Mouse (Mus musculus): ENCODE data around the gene D1Ertd622e. TPM values are rescaled to one million over a fixed set of nuclear protein-coding genes. Genes with fewer than 3 reads are reported as not detected.
"Not testable (repeated sequence)": the region's sequence is repeated elsewhere in the genome, so short reads cannot be mapped to it uniquely, and the experiment has no call there.

D1Ertd622e gene
- polyA plus RNA-seq, 1 experiment from 2014 or later, result 41.2 TPM

GRCm38 (mm10) chr1:97611747-97612146 is 50.1 kb downstream of the D1Ertd622e start:
- H3K9ac ChIP-seq, result no peak overlapping the region
- H3K4me2 ChIP-seq, result no peak overlapping the region
- WGBS, result 73% methylated on average over 2 of the region's 2 CpGs
- H3K4me1 ChIP-seq (replicated peaks), result peaks cover 4% of the 10 kb centered on the region; the same call in 1 of the 2 replicates
- no peaks in the 10 kb centered on the region for H3K27me3 ChIP-seq
- H3K36me3 ChIP-seq, result no peaks in the 10 kb centered on the region
- H3K9me3 ChIP-seq, result no peaks in the 10 kb centered on the region
- no peak for ATAC-seq (ENCODE audit: low read depth)
- H3K4me3 ChIP-seq, result no peak overlapping the region
- H3K27ac ChIP-seq (replicated peaks), result no peak overlapping the region

GRCm38 (mm10) chr1:97603361-97603760 is 58.5 kb downstream of the D1Ertd622e start:
- Histone ChIP-seq H3K27ac (replicated peaks) (no peak overlapping the region), H3K36me3 (no peaks in the 10 kb centered on the region), H3K9me3 (no peaks in the 10 kb centered on the region), H3K4me3 (no peak overlapping the region), H3K27me3 (no peaks in the 10 kb centered on the region), H3K9ac (no peak overlapping the region), H3K4me2 (no peak overlapping the region), H3K4me1 (replicated peaks) (no peaks in the 10 kb centered on the region)
- 70% methylated on average over 1 of the region's 1 CpGs for WGBS
- no peak for ATAC-seq (ENCODE audit: low read depth)

DNA sequence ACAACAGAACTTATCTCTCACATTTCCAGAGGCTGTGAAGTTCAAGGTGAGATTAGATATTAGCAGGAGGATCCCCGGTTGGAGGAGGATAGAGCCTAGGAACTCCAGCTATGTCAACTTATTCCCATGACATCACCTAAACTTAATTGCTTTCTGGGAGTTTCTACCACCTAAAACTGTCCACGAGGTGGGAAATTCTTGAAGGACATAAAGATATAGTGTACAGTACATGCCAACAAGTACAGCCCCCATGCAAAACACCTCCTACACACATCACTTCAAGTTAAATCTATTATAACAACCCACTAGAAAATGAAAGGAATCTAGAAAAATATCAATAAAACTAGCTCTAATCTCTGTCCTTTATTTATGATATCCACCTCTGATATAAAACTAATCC is 61.5 kb downstream of the D1Ertd622e start:
- WGBS, result 89% methylated on average over 2 of the region's 2 CpGs
- Histone ChIP-seq H3K4me3 (no peak overlapping the region), H3K27ac (replicated peaks) (no peak overlapping the region), H3K9ac (no peak overlapping the region), H3K27me3 (no peaks in the 10 kb centered on the region), H3K4me2 (no peak overlapping the region), H3K9me3 (no peaks in the 10 kb centered on the region), H3K36me3 (no peaks in the 10 kb centered on the region), H3K4me1 (replicated peaks) (no peaks in the 10 kb centered on the region)
- ATAC-seq (ENCODE audit: low read depth), result no peak

DNA sequence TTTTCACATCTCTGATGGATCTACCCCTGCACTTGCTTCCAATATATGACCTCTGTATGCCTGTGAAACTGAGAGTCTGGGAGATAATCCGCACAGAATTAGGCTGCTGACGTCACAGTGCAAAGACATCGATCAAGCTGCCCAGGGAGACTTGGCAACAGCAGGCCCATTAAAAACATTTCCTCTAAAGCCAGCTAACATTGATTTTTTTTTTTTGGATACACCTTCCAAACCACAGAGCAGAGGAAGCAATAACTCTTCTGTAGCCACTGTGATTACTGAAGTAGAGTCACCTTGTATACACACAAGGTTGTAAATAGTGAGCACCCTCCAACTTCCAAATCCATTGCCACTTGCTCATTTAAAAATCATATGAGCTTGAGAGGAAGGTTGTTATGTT is 62.8 kb downstream of the D1Ertd622e start:
- H3K4me1 ChIP-seq (replicated peaks), result no peaks in the 10 kb centered on the region
- H3K36me3 ChIP-seq, result no peaks in the 10 kb centered on the region
- H3K4me2 ChIP-seq, result no peak overlapping the region
- no peak overlapping the region for H3K9ac ChIP-seq
- H3K27ac ChIP-seq (replicated peaks), result no peak overlapping the region
- H3K4me3 ChIP-seq, result no peak overlapping the region
- WGBS, result 86% methylated on average over 3 of the region's 3 CpGs
- ATAC-seq (ENCODE audit: low read depth), result no peak
- no peaks in the 10 kb centered on the region for H3K27me3 ChIP-seq
- H3K9me3 ChIP-seq, result no peaks in the 10 kb centered on the region

- H3K9me3 ChIP-seq, result no peaks in the 10 kb centered on the region
- no peak overlapping the region for H3K4me3 ChIP-seq
- 19% methylated on average over 3 of the region's 3 CpGs for WGBS
- H3K27ac ChIP-seq (replicated peaks), result no peak overlapping the region
- no peak overlapping the region for H3K9ac ChIP-seq
- H3K4me1 ChIP-seq (replicated peaks), result no peaks in the 10 kb centered on the region
- H3K4me2 ChIP-seq, result no peak overlapping the region
- H3K36me3 ChIP-seq, result no peaks in the 10 kb centered on the region
- no peak for ATAC-seq (ENCODE audit: low read depth)
- H3K27me3 ChIP-seq, result no peaks in the 10 kb centered on the region
These were observed 73.3 kb downstream of the D1Ertd622e start for GRCm38 (mm10) chr1:97588561-97588960.

DNA sequence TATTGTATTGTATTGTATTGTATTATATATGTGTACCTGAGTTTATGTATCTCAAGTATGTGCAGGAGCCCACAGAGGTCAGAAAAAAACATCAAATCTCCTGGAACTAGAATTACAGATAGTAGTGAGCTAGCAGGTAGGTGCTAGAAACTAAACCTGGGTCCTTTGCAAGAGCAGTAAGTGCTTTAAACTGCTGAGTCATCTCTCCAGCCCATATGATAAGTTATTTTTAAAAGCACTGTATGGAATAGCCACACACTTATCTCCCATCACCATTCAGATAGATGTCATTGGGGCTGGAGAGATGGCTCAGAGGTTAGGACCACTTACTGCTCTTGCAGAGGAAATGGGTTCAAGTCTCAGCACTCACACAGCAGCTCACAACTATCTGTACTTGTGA is 76.8 kb downstream of the D1Ertd622e start:
- no peak for ATAC-seq (ENCODE audit: low read depth)

GRCm38 (mm10) chr1:97584171-97584570 is 77.7 kb downstream of the D1Ertd622e start:
- no peaks in the 10 kb centered on the region for H3K27me3 ChIP-seq
- no peak for ATAC-seq (ENCODE audit: low read depth)
- H3K4me1 ChIP-seq (replicated peaks), result no peaks in the 10 kb centered on the region
- H3K27ac ChIP-seq (replicated peaks), result no peak overlapping the region
- H3K4me3 ChIP-seq, result no peak overlapping the region
- WGBS, result 92% methylated on average over 3 of the region's 3 CpGs
- no peaks in the 10 kb centered on the region for H3K9me3 ChIP-seq
- no peak overlapping the region for H3K4me2 ChIP-seq
- H3K36me3 ChIP-seq, result no peaks in the 10 kb centered on the region
- H3K9ac ChIP-seq, result no peak overlapping the region

More for the DNA sequence above, 76.8 kb downstream of the D1Ertd622e start:
- Histone ChIP-seq H3K9me3 (no peaks in the 10 kb centered on the region), H3K9ac (no peak overlapping the region), H3K27me3 (no peaks in the 10 kb centered on the region), H3K4me3 (no peak overlapping the region), H3K27ac (replicated peaks) (no peak overlapping the region), H3K4me1 (replicated peaks) (no peaks in the 10 kb centered on the region), H3K4me2 (no peak overlapping the region), H3K36me3 (no peaks in the 10 kb centered on the region)

DNA sequence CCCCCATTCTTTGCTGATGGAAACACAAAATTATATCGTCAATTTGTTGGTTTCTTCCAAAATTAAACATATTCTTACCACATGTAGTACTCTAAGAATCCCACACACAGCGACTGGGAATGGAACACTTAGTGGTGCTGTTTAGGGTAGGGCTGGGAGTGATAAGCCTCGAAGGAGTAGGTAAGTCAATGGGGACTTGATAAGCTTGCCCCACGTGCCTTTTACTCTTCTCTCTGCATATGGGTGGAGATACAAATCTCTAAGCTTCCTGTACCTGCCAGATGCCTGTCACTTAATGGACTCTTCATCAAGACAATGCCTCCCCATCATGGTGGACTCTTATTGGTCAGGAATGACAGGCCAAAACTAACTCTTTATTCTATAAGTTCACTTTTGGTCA is 78.8 kb downstream of the D1Ertd622e start:
- Histone ChIP-seq H3K9ac (no peak overlapping the region), H3K4me3 (no peak overlapping the region), H3K4me1 (replicated peaks) (no peaks in the 10 kb centered on the region), H3K36me3 (no peaks in the 10 kb centered on the region), H3K9me3 (no peaks in the 10 kb centered on the region), H3K27me3 (no peaks in the 10 kb centered on the region), H3K27ac (replicated peaks) (no peak overlapping the region), H3K4me2 (no peak overlapping the region)
- ATAC-seq (ENCODE audit: low read depth), result no peak
- 84% methylated on average over 4 of the region's 4 CpGs for WGBS

GRCm38 (mm10) chr1:97580680-97581079 is 81.2 kb downstream of the D1Ertd622e start:
- not testable (repeated sequence) for H3K4me2 ChIP-seq; H3K4me3 ChIP-seq; ATAC-seq (ENCODE audit: low read depth); H3K4me1 ChIP-seq (replicated peaks); H3K27me3 ChIP-seq; H3K27ac ChIP-seq (replicated peaks); H3K36me3 ChIP-seq; H3K9ac ChIP-seq; H3K9me3 ChIP-seq

DNA sequence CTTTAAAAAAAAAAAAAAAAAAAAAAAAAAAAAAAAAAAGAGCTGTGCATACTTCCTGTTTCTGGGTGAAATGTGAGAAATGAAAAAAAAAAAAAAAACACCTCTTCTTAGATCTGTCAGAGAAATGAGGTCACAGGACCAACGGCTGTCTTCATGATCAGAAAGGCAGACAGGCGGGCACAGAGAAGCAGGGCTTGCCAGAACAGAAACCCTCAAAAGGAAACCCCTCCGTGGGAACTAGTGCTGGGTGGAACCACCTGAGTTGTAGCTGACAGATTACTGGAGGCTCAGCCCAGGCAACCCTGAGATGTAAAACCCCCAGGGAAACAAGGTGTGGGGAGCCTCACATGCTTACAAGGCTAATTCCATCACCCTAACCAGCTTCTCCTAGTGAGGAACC is 81.6 kb downstream of the D1Ertd622e start:
- WGBS, result 82% methylated on average over 3 of the region's 3 CpGs
- ATAC-seq (ENCODE audit: low read depth), result no peak
- Histone ChIP-seq H3K9ac (no peak overlapping the region), H3K9me3 (no peaks in the 10 kb centered on the region), H3K27ac (replicated peaks) (no peak overlapping the region), H3K4me2 (no peak overlapping the region), H3K27me3 (no peaks in the 10 kb centered on the region), H3K4me3 (no peak overlapping the region), H3K4me1 (replicated peaks) (no peaks in the 10 kb centered on the region), H3K36me3 (no peaks in the 10 kb centered on the region)

DNA sequence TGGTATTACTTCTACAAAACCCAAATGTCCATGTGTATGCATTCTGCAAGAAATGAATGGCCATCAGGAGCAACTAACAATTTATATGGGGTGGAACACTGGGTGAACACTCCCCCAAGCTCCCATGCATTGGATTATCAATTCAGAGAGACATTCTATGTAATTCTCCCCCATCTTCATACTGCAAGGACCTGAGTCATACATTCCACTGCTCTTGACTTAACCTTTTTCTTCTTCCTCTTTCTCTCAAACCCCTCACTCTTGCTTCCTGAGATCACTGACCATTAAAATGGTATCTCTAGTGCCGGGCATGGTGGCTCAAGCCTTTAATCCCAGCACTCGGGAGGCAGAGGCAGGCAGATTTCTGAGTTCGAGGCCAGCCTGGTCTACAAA is 83.9 kb downstream of the D1Ertd622e start:
- no peak overlapping the region for H3K9ac ChIP-seq
- H3K27me3 ChIP-seq, result no peaks in the 10 kb centered on the region
- H3K27ac ChIP-seq (replicated peaks), result no peak overlapping the region
- H3K4me1 ChIP-seq (replicated peaks), result no peaks in the 10 kb centered on the region
- no peaks in the 10 kb centered on the region for H3K9me3 ChIP-seq
- no peak overlapping the region for H3K4me2 ChIP-seq
- ATAC-seq (ENCODE audit: low read depth), result no peak
- WGBS, result 92% methylated on average over 3 of the region's 3 CpGs
- no peak overlapping the region for H3K4me3 ChIP-seq
- H3K36me3 ChIP-seq, result no peaks in the 10 kb centered on the region

DNA sequence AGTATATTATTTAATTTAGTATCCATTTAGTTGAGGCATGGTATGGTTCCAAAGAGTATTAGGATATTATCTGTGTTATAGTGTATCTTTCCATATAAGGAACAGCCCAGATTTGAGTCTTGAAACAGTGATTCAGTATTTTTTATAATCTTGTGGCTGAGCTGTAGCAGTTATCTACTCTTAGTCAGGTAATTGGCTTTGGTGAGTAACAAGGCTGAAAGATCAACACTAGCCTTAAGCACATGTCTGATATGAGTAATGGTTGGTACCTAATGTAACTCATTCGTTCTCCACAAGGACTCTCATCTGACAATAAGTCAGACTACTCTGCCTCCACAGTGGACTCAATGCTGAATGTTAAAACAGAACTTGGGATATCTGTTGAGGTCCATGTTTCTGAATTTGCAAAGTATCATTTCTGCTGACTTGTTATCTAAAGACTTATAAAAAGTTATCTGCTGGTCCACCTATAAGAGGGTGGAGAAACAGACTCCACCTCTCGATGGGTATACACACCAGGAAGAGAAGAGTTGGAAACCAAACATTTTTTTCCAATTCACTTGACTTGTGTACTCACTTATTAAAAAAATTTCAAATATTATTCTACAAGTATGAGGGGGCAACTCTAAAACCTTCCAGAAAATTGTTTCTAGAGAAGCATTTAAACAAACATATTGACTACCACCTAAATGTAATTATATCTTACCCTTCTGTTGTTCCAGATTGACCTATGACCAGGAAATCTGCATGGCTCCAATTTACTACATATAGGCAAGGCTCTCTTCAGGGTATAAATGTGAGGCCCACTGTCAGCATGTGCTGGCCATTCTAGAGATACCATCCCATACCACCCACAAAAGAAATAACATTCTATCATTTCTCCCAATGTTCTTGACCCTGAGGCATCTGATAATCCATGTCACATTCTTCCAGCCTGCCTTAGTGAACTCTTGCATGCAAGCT is 84.5 kb downstream of the D1Ertd622e start:
- Histone ChIP-seq H3K9me3 (no peaks in the 10 kb centered on the region), H3K36me3 (no peaks in the 10 kb centered on the region), H3K27me3 (no peaks in the 10 kb centered on the region), H3K4me3 (no peak overlapping the region), H3K4me2 (no peak overlapping the region), H3K9ac (no peak overlapping the region), H3K27ac (replicated peaks) (no peak overlapping the region), H3K4me1 (replicated peaks) (no peaks in the 10 kb centered on the region)
- WGBS, result 89% methylated on average over 2 of the region's 2 CpGs
- ATAC-seq (ENCODE audit: low read depth), result no peak

GRCm38 (mm10) chr1:97576576-97576975 is 85.3 kb downstream of the D1Ertd622e start:
- Histone ChIP-seq H3K27ac (replicated peaks) (no peak overlapping the region), H3K4me2 (no peak overlapping the region), H3K4me1 (replicated peaks) (no peaks in the 10 kb centered on the region), H3K36me3 (no peaks in the 10 kb centered on the region), H3K9ac (no peak overlapping the region), H3K4me3 (no peak overlapping the region), H3K27me3 (no peaks in the 10 kb centered on the region), H3K9me3 (no peaks in the 10 kb centered on the region)
- 94% methylated on average over 3 of the region's 3 CpGs for WGBS
- no peak for ATAC-seq (ENCODE audit: low read depth)
